Mouse (Mus musculus) liver, embryonic 11.5 days (tissue): ENCODE data around the gene Txn2. TPM values are rescaled to one million over a fixed set of nuclear protein-coding genes. Genes with fewer than 3 reads are reported as not detected.

ENCODE experiments used
- ATAC-seq: fragments of 200-750 bp; cut with Nextera tagmentation; replicated peaks from 2 replicates; pipeline ENCODE4 v1.8.0; 2017; ENCODE audit warnings: moderate number of reproducible peaks, mild to moderate bottlenecking, moderate TSS enrichment, moderate library complexity; ENCODE audit not compliant: low FRiP score
- DNase-seq: peaks from one replicate; pipeline ENCODE4 v3.0.0-alpha.2; 2017; ENCODE audit warnings: low spot score
- H3K27ac ChIP-seq: fragments of 300-500 bp; sonication (generic); 2 replicates; pipeline ENCODE4 v1.5.1; 2014; ENCODE audit warnings: mild to moderate bottlenecking, low read depth, low read length, control low read depth
- H3K27me3 ChIP-seq: fragments of 300-500 bp; sonication (generic); replicated peaks from 2 replicates; pipeline ENCODE4 v1.6.1; 2014; ENCODE audit warnings: low read length, mixed read lengths; ENCODE audit not compliant: control insufficient read depth, insufficient read depth
- H3K36me3 ChIP-seq: fragments of 300-500 bp; sonication (generic); 2 replicates; pipeline ENCODE4 v1.6.1; 2014; ENCODE audit warnings: mild to moderate bottlenecking, low read length, moderate library complexity, mixed read lengths; ENCODE audit not compliant: control insufficient read depth, insufficient read depth
- H3K4me1 ChIP-seq: fragments of 300-500 bp; sonication (generic); replicated peaks from 2 replicates; pipeline ENCODE4 v1.6.1; 2014; ENCODE audit warnings: low read length, mixed read lengths; ENCODE audit not compliant: control insufficient read depth, insufficient read depth
- H3K4me2 ChIP-seq: fragments of 300-500 bp; sonication (generic); 2 replicates; pipeline ENCODE4 v1.6.1; 2014; ENCODE audit warnings: mild to moderate bottlenecking, control low read depth, moderate library complexity
- H3K4me3 ChIP-seq: fragments of 300-500 bp; sonication (generic); 2 replicates; pipeline ENCODE4 v1.5.1; 2014; ENCODE audit warnings: low read depth, low read length, control low read depth
- H3K9ac ChIP-seq: fragments of 300-500 bp; sonication (generic); 2 replicates; pipeline ENCODE4 v1.6.1; 2014; ENCODE audit warnings: low read depth, low read length, control low read depth
- H3K9me3 ChIP-seq: fragments of 300-500 bp; sonication (generic); 2 replicates; pipeline ENCODE4 v1.6.1; 2016; ENCODE audit warnings: low read length, inconsistent platforms, mixed read lengths; ENCODE audit not compliant: control insufficient read depth
- WGBS: fragments of 180-500 bp; shearing (Covaris S2); extraction: QIAGEN DNeasy Blood & Tissue Kit; methylation state at CpG from one replicate; pipeline ENCODE4 v1.1.7; 2014; 5-methylcytosine and 5-hydroxymethylcytosine counted together
- polyA plus RNA-seq: library from polyadenylated mRNA; unstranded; fragments of >200 nt; fragmentation: Nextera tagmentation; extraction: Ambion mirVana; gene quantifications from 2 replicates; pipeline ENCODE4 v1.2.1, GENCODE M21; 2014

The Txn2 gene
- polyA plus RNA-seq, 1 experiment from 2014 or later, result 390 TPM

- H3K4me1 ChIP-seq, result no peaks in the 10 kb centered on the region
- ATAC-seq, result no peak
- H3K4me2 ChIP-seq, result no peak overlapping the region
- H3K9me3 ChIP-seq, result no peaks in the 10 kb centered on the region
- no peaks in the 10 kb centered on the region for H3K36me3 ChIP-seq
- H3K27me3 ChIP-seq, result no peaks in the 10 kb centered on the region
- no peak overlapping the region for H3K4me3 ChIP-seq
- no peak overlapping the region for H3K9ac ChIP-seq
- WGBS, result 77% methylated on average over 3 of the region's 3 CpGs
- DNase-seq, result no peak
- H3K27ac ChIP-seq, result no peak overlapping the region
These were observed 12.8 kb upstream of the Txn2 start for GRCm38 (mm10) chr15:77941563-77941962.

GRCm38 (mm10) chr15:77938516-77938915 is 9.7 kb upstream of the Txn2 start:
- no peaks in the 10 kb centered on the region for H3K27me3 ChIP-seq
- DNase-seq (no peak), ATAC-seq (no peak)
- H3K4me3 ChIP-seq, result no peak overlapping the region
- H3K27ac ChIP-seq, result no peak overlapping the region
- H3K4me1 ChIP-seq, result 0 out of 2 replicates have a peak, but pooled peaks cover 2% of the 10 kb centered on the region
- H3K4me2 ChIP-seq, result no peak overlapping the region
- WGBS, result 74% methylated on average over 5 of the region's 5 CpGs
- no peak overlapping the region for H3K9ac ChIP-seq
- H3K9me3 ChIP-seq, result no peaks in the 10 kb centered on the region
- H3K36me3 ChIP-seq, result no peaks in the 10 kb centered on the region

- DNase-seq, result no peak
- WGBS, result 85% methylated on average over 14 of the region's 14 CpGs
These were observed 7.0 kb upstream of the Txn2 start for GRCm38 (mm10) chr15:77935673-77936375.

GRCm38 (mm10) chr15:77934968-77935367 is 6.2 kb upstream of the Txn2 start:
- H3K9ac ChIP-seq, result no peak overlapping the region
- H3K4me2 ChIP-seq, result no peak overlapping the region
- H3K4me3 ChIP-seq, result no peak overlapping the region
- no peaks in the 10 kb centered on the region for H3K27me3 ChIP-seq
- no peak for ATAC-seq
- H3K9me3 ChIP-seq, result no peaks in the 10 kb centered on the region
- peaks cover 17% of the 10 kb centered on the region for H3K4me1 ChIP-seq
- no peaks in the 10 kb centered on the region for H3K36me3 ChIP-seq
- WGBS, result 68% methylated on average over 5 of the region's 5 CpGs
- no peak overlapping the region for H3K27ac ChIP-seq
- DNase-seq, result no peak

More at GRCm38 (mm10) chr15:77935673-77936375, 7.0 kb upstream of the Txn2 start:
- no peak overlapping the region for H3K27ac ChIP-seq
- no peak overlapping the region for H3K4me2 ChIP-seq
- peaks cover 14% of the 10 kb centered on the region for H3K4me1 ChIP-seq
- H3K4me3 ChIP-seq, result no peak overlapping the region
- no peak for ATAC-seq
- H3K9ac ChIP-seq, result no peak overlapping the region
- no peaks in the 10 kb centered on the region for H3K36me3 ChIP-seq
- no peaks in the 10 kb centered on the region for H3K9me3 ChIP-seq
- no peaks in the 10 kb centered on the region for H3K27me3 ChIP-seq

GRCm38 (mm10) chr15:77934326-77934725 is 5.5 kb upstream of the Txn2 start:
- Histone ChIP-seq H3K27ac (no peak overlapping the region), H3K4me2 (no peak overlapping the region)
- WGBS, result 70% methylated on average over 11 of the region's 11 CpGs

GRCm38 (mm10) chr15:77933770-77934169 is 5.0 kb upstream of the Txn2 start:
- ATAC-seq (0 out of 2 replicates have a peak, but pooled peaks have one; percentile 21), DNase-seq (peak; percentile 87)
- H3K9ac ChIP-seq, result no peak overlapping the region
- peak overlapping the region; percentile 15; the same call in 1 of the 2 replicates for H3K4me2 ChIP-seq
- no peak overlapping the region for H3K4me3 ChIP-seq
- peaks cover 22% of the 10 kb centered on the region for H3K4me1 ChIP-seq
- 2% methylated on average over 14 of the region's 14 CpGs for WGBS
- H3K36me3 ChIP-seq, result no peaks in the 10 kb centered on the region
- H3K9me3 ChIP-seq, result no peaks in the 10 kb centered on the region
- H3K27ac ChIP-seq, result no peak overlapping the region
- H3K27me3 ChIP-seq, result no peaks in the 10 kb centered on the region

More at GRCm38 (mm10) chr15:77934326-77934725, 5.5 kb upstream of the Txn2 start:
- no peaks in the 10 kb centered on the region for H3K9me3 ChIP-seq
- peaks cover 22% of the 10 kb centered on the region for H3K4me1 ChIP-seq
- H3K9ac ChIP-seq, result no peak overlapping the region
- no peaks in the 10 kb centered on the region for H3K27me3 ChIP-seq
- DNase-seq (no peak), ATAC-seq (no peak)
- no peak overlapping the region for H3K4me3 ChIP-seq
- no peaks in the 10 kb centered on the region for H3K36me3 ChIP-seq

GRCm38 (mm10) chr15:77933222-77933621 is 4.4 kb upstream of the Txn2 start:
- Histone ChIP-seq H3K9me3 (no peaks in the 10 kb centered on the region), H3K4me3 (no peak overlapping the region), H3K4me1 (peaks cover 22% of the 10 kb centered on the region), H3K9ac (no peak overlapping the region), H3K36me3 (no peaks in the 10 kb centered on the region), H3K27ac (no peak overlapping the region), H3K4me2 (no peak overlapping the region), H3K27me3 (no peaks in the 10 kb centered on the region)
- no peak for ATAC-seq
- 69% methylated on average over 3 of the region's 3 CpGs for WGBS
- no peak for DNase-seq

GRCm38 (mm10) chr15:77931689-77932016 is 2.8 kb upstream of the Txn2 start:
- H3K9ac ChIP-seq, result peak overlapping the region; percentile 41; the same call in 1 of the 2 replicates
- 0 out of 2 replicates have a peak overlapping the region, but pooled peaks have one; percentile 5 for H3K4me3 ChIP-seq
- H3K36me3 ChIP-seq, result peaks cover 1% of the 10 kb centered on the region
- H3K27ac ChIP-seq, result peak overlapping the region; percentile 79
- H3K9me3 ChIP-seq, result no peaks in the 10 kb centered on the region
- peak; percentile 41 for ATAC-seq
- H3K4me1 ChIP-seq, result peaks cover 31% of the 10 kb centered on the region
- 37% methylated on average over 6 of the region's 6 CpGs for WGBS
- DNase-seq, result no peak
- no peaks in the 10 kb centered on the region for H3K27me3 ChIP-seq
- peak overlapping the region; percentile 55 for H3K4me2 ChIP-seq
